24 mouse cellular contexts compared by ENCODE assay signal in genomic region chr5:119944371-119944770, GRCm38 (mm10).
DNase-seq lines count a peak whose midpoint lies in the region; ATAC-seq lines count a peak whose summit lies in the region.
"Had no signal": no experiment of that assay in that cellular context is flagged by ENCODE, and none has a peak within 500 bp of the region (broad histone marks: within the 10 kb centered on the region; RNA-seq: fewer than 3 reads in every experiment).

No protein-coding gene starts in this region.

- ATAC-seq in liver, embryonic 12.5 days: no peak
- peak; percentile 66 for ATAC-seq in limb, embryonic 13.5 days (ENCODE audit: low FRiP score, low read depth)
- ATAC-seq in granulocyte monocyte progenitor cell, adult 5-6 weeks (replicated peaks; ENCODE audit: poor library complexity, severe bottlenecking): no peak
- ATAC-seq: activated CD4-positive, CD25-positive, alpha-beta regulatory T cell, adult 4 months; forebrain, embryonic 14.5 days; intestine, embryonic 15.5 days; Patski had no signal

- peak; percentile 14 for DNase-seq in liver
- DNase-seq in forelimb bud, embryonic 11.5 days (ENCODE audit: low read depth, low spot score): peak; percentile 42
- no peak for DNase-seq in kidney, adult 11 months
- DNase-seq in cerebellum, postnatal 14 days: no peak
- DNase-seq: adrenal gland, postnatal 14 days; cerebellum, adult 2 months; cerebellum, postnatal 10 days; gastrocnemius, postnatal 10 days; heart, adult 2 months; heart, postnatal 14 days had no signal

- no peak overlapping the region for H3K4me3 ChIP-seq in liver, embryonic 12.5 days
- H3K4me3 ChIP-seq in limb, embryonic 13.5 days: no peak overlapping the region
- H3K4me3 ChIP-seq: erythroblast, embryonic 14.5 days; forebrain, embryonic 10.5 days; heart, adult 2 months; heart, embryonic 15.5 days; hindbrain, embryonic 10.5 days; intestine, embryonic 15.5 days had no signal

- 54% methylated on average over 10 of the region's 10 CpGs for WGBS in liver, embryonic 12.5 days (ENCODE audit: insufficient replicate concordance)
- WGBS in limb, embryonic 13.5 days: 33% methylated on average over 10 of the region's 10 CpGs

- H3K4me2 ChIP-seq in liver, embryonic 12.5 days: no peak overlapping the region
- peak overlapping the region; percentile 45 for H3K4me2 ChIP-seq in limb, embryonic 13.5 days (replicated peaks)
- H3K4me2 ChIP-seq: heart, embryonic 11.5 days; heart, embryonic 15.5 days; hindbrain, embryonic 14.5 days; intestine, embryonic 15.5 days had no signal

- H3K27me3 ChIP-seq in liver, embryonic 12.5 days (replicated peaks): no peaks in the 10 kb centered on the region
- H3K27me3 ChIP-seq in limb, embryonic 13.5 days: 0 out of 2 replicates have a peak, but pooled peaks cover 4% of the 10 kb centered on the region
- H3K27me3 ChIP-seq: CH12.LX; heart, embryonic 15.5 days; intestine, embryonic 15.5 days had no signal

- H3K9ac ChIP-seq in liver, embryonic 12.5 days: no peak overlapping the region
- no peak overlapping the region for H3K9ac ChIP-seq in limb, embryonic 13.5 days
- H3K9ac ChIP-seq: heart, embryonic 15.5 days; hindbrain, embryonic 14.5 days; intestine, embryonic 15.5 days had no signal

- no peaks in the 10 kb centered on the region for H3K9me3 ChIP-seq in liver, embryonic 12.5 days (replicated peaks)
- H3K9me3 ChIP-seq in limb, embryonic 13.5 days: no peaks in the 10 kb centered on the region
- H3K9me3 ChIP-seq: heart, embryonic 15.5 days; hindbrain, embryonic 10.5 days; intestine, embryonic 15.5 days had no signal

- no peaks in the 10 kb centered on the region for H3K4me1 ChIP-seq in liver, embryonic 12.5 days
- H3K4me1 ChIP-seq in limb, embryonic 13.5 days: peaks cover 16% of the 10 kb centered on the region
- H3K4me1 ChIP-seq: heart, embryonic 15.5 days; intestine, embryonic 15.5 days had no signal

- no peaks in the 10 kb centered on the region for H3K36me3 ChIP-seq in liver, embryonic 12.5 days
- H3K36me3 ChIP-seq in limb, embryonic 13.5 days: no peaks in the 10 kb centered on the region
- H3K36me3 ChIP-seq: forebrain, embryonic 10.5 days; heart, embryonic 15.5 days; hindbrain, embryonic 10.5 days; intestine, embryonic 15.5 days had no signal

- H3K27ac ChIP-seq in liver, embryonic 12.5 days: no peak overlapping the region
- H3K27ac ChIP-seq in limb, embryonic 13.5 days: no peak overlapping the region
- H3K27ac ChIP-seq: forebrain, embryonic 10.5 days; heart, adult 2 months; heart, embryonic 15.5 days; hindbrain, embryonic 10.5 days; hindbrain, embryonic 14.5 days; intestine, embryonic 15.5 days had no signal

Comparison
In these comparisons a context has a peak if more than half of its experiments do, and no peak if none do; other contexts are left out.
1. DNase-seq: peak in liver (single experiment) and forelimb bud, embryonic 11.5 days (single experiment); none in kidney, adult 11 months (single experiment) and cerebellum, postnatal 14 days (0 of 2).